Mouse (Mus musculus) v-Abl transformed pro-B cells (cell line): ENCODE measurements around the gene B3gat1.

Experiments used
- in situ Hi-C, 2 experiments: fragments of 400-800 bp; cut with MboI; formaldehyde crosslinking; loops; one replicate each; pipeline ENCODE4 v1.15.1; 2025; ENCODE audit not compliant: unreplicated experiment in 2 of 2

Gene B3gat1

GRCm38 (mm10) chr9:26733206-26733891 is at the start of gene B3gat1:
Gene B3gat1, plus strand, starts transcription at chr9:26733728.
- in situ Hi-C loops = no loop called here

GRCm38 (mm10) chr9:26689171-26689570 is 44.4 kb upstream of the B3gat1 start:
- in situ Hi-C loops = no loop called here

GRCm38 (mm10) chr9:26689956-26690698 is 43.4 kb upstream of the B3gat1 start:
- in situ Hi-C loops = no loop called here

- in situ Hi-C loops = no loop called here
Measured at GRCm38 (mm10) chr9:26692641-26693040, 40.9 kb upstream of the B3gat1 start.

DNA sequence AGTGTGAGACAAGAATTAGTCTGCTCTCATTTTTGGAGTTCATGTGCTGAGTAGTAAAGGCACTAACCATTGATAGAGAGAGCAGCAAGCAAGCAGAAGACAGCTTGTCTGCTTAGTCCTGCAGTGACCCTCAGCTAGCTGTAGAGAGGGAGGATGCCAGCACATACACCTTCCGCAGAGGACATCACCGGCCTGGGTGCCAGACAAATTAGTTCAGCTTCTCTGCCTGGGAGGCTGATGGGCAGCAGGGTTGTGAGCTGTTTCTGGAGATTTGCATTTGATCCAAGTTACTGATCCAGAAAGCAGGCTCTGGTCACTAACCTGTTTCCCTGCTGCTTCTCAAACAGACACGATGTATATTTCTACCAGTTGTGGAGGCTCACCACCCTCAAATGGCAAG is 38.9 kb upstream of the B3gat1 start:
- in situ Hi-C loops = no loop called here

GRCm38 (mm10) chr9:26695178-26695577 is 38.4 kb upstream of the B3gat1 start:
- in situ Hi-C loops = no loop called here

- in situ Hi-C loops = no loop called here
Measured at GRCm38 (mm10) chr9:26698286-26698685, 35.2 kb upstream of the B3gat1 start.

DNA sequence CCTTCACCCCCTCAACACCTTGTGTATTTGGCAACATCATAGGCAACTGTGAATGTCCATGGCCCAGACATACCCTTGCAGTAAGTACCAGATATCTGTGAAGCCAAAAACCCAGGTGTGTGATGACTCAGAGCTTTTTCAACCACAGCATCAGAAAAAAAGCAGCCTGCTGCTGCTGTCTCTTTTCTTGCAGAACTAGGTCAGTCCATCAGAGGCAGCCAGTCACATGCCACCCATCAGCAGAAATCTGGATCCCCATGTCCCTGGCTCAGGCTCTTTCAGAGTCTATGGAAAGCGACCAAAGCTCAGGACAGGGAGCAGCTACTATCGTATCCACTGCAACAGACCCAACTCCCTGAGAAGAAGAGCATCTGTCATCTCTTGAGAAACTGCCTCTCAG is 33.2 kb upstream of the B3gat1 start:
- in situ Hi-C loops = no loop called here

GRCm38 (mm10) chr9:26718388-26718787 is 15.1 kb upstream of the B3gat1 start:
- in situ Hi-C loops = no loop called here

- in situ Hi-C loops = no loop called here
Measured at GRCm38 (mm10) chr9:26721771-26722170, 11.8 kb upstream of the B3gat1 start.

- in situ Hi-C loops = no loop called here
Measured at GRCm38 (mm10) chr9:26725709-26726108, 7.8 kb upstream of the B3gat1 start.

GRCm38 (mm10) chr9:26727445-26727844 is 6.1 kb upstream of the B3gat1 start:
- in situ Hi-C loops = no loop called here

DNA sequence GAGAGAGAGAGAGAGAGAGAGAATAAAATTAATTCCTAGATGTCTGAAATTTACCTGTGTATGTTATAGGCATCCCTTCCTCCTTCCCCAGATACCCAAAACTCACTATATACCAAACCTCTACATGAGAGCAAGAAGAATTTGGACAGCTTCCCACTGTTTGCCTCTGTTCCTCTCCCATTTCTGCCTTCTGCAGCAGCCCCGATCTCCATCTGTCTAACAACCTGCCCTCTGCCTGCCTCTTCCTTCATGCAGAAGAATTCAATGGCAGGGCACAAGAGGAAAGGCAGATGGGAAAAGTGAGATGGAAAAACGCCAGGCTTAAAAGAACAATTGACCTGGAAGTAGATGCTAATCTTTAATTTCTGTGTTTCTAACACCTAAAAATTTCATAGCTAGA is 5.0 kb upstream of the B3gat1 start:
- in situ Hi-C loops = no loop called here

DNA sequence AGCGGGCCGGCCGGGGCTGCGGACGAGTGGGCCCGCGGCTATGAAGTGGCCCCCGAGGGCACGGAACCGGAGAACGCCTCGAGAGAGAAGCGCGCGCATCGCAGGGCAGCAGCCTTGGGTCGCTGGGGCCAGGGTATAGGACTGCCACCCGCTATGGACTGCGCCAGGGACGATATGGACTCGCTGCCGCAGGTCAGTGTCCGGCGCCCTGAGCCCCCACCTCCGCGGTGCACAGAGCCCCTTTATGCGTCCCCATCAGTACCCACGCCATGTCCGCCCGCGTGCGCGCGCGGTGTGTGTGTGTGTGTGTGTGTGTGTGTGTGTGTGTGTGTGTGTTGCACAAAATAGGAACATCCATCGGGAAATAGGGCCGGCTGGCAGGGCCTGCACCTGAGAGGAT is 458 bp downstream of the B3gat1 start:
- in situ Hi-C loops = no loop called here

GRCm38 (mm10) chr9:26737116-26737515 is 3.6 kb downstream of the B3gat1 start:
- in situ Hi-C loops = no loop called here

DNA sequence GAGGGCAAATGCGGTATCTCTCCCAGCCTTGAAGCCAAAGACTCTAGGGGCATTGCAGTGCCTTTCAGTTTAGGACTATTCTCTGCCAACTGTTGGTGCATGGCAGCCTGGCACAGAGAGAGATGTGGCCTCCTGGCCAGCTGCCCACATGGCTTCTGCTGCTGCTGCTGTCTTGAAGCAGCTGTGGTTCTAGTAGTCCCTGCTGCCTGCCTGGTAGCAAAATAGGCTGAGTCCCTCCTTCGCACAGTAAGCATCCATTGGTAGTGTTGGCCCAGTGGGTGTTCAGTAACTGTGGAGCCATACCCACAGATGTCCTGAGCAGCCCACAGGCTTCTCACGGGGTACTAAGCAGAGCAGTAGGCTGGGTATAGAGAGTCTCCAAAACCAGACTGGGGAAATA is 9.3 kb downstream of the B3gat1 start:
- in situ Hi-C loops = no loop called here

DNA sequence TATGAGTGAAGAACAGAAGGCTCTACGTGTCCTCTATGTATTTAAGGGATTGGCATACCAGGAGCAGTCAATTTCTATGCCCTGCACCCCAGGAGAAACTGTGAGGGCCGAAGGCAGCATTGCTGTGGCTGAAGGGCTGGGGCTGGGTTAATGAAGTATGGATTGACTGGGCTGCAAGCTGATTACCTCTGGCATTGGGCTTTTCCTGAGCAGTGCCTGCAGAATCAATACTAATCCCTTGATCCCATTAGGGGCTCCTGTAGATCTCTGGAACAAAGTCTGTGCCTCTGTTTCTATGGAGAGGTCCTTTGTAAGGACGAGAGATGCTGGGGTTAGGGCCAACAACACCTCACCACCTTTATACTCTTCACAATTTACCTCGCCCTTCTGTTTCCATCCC is 13.6 kb downstream of the B3gat1 start:
- in situ Hi-C loops = no loop called here

DNA sequence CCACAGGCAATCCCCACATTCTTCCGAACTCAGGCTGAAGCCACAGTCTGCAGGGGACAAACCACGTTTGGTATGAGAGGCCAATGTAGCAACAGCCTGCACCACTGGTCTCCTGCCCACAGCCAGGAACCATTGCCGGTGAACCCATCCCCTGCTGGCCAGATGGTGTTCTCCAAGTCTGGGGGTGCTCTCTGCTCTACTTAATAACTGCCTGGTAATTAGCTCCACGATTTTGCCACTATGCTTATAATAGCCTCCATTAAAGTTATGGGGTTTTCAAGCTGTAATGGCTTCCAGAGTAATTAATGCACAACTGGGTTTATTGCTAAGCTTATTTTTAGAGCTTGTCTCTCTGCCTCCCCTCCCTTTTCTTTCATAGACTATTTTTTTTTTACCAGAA is 15.4 kb downstream of the B3gat1 start:
- in situ Hi-C loops = no loop called here

- in situ Hi-C loops = loop anchor here in 1 of 2 experiments (25.0 kb wide), 1 partner anchor 1098 kb away; no protein-coding TSS in a partner anchor
Measured at GRCm38 (mm10) chr9:26760081-26760480, 26.6 kb downstream of the B3gat1 start.

DNA sequence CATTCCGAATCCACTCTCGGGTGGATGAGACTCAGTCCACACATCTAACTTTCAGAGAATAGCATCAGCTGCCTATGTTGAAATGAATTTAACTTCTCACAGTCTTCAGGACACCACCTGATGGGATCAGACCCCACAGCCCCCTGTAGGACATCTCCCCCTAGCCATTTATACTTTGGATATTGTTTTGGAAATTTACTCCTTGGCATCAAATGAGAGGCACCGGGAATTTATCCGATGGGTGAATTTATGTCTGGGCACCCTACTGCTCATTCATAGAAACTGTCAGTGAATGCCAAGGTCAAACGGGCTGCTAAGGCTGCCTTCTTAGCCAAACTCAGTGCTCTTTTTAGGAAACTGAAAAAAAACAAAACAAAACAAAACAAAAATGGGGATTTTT is 27.0 kb downstream of the B3gat1 start:
- in situ Hi-C loops = loop anchor here in 1 of 2 experiments (25.0 kb wide), 1 partner anchor 1098 kb away; no protein-coding TSS in a partner anchor

DNA sequence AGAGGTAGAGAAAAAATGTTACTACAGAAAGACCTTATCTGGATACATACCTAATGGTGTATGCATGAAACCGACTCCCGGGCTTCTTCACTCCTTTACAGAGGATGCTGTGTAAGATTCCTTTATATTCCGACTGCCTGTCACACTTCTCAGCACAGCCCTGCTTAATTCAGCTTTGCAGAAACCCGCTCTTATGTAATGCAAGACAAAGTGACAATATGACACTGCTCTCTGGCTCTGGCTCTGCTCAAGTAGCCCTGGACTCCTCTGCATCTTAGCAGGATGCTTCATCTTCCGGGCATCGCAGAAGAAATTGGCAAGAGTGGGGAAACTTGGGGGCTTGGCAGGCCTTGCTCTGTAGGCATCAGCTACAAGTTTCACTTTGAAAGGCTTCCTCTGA is 28.9 kb downstream of the B3gat1 start:
- in situ Hi-C loops = loop anchor here in 1 of 2 experiments (25.0 kb wide), 1 partner anchor 1100 kb away; no protein-coding TSS in a partner anchor

DNA sequence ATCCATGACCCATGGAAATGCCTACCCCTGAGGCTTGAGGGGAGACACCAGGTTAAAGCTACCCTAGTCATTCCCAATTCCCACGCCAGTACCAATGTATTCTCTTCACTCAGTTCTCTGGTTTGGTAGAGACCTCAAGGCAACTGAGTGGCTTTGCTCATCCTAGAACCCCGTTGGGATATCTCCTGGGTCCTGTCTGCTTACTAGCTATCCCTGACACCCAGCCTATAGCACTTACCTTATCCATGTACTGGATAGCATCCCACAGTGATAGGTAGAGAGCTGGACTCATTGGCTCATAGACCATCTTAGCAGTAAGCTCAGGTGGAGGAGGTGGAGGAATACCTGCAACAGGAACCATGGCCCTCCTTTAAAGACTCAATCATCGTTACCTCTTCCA is 34.7 kb downstream of the B3gat1 start:
- in situ Hi-C loops = loop anchor here in 1 of 2 experiments (25.0 kb wide), 1 partner anchor 1106 kb away; no protein-coding TSS in a partner anchor
